Mouse (Mus musculus) Muller cell, postnatal 12 days (primary cell): ENCODE data around the gene Tmem150b.

ENCODE experiments used
- DNase-seq: peaks from one replicate; pipeline ENCODE4 v3.0.0-alpha.2; 2015; ENCODE audit errors: inconsistent ontology term

The Tmem150b gene

GRCm38 (mm10) chr7:4725169-4725568, at the start of gene Tmem150b:
Tmem150b (minus strand) TSS chr7:4725249.
- no peak for DNase-seq

- no peak for DNase-seq
Observed at GRCm38 (mm10) chr7:4771202-4771601, 46.2 kb upstream of the Tmem150b start, which contains the start of gene Fam71e2. Fam71e2 (minus strand) TSS chr7:4771302.

- DNase-seq: no peak
Observed at GRCm38 (mm10) chr7:4764946-4765710, 40.1 kb upstream of the Tmem150b start.

GRCm38 (mm10) chr7:4759670-4760069, 34.6 kb upstream of the Tmem150b start:
- no peak for DNase-seq

- DNase-seq: peak; percentile 95
Observed at GRCm38 (mm10) chr7:4752821-4753570, 27.9 kb upstream of the Tmem150b start, which contains the start of gene Cox6b2. Cox6b2 (minus strand) TSS chr7:4753094.

- peak; percentile 88 for DNase-seq
Observed at GRCm38 (mm10) chr7:4751971-4752820, 27.1 kb upstream of the Tmem150b start.

GRCm38 (mm10) chr7:4749169-4749568, 24.1 kb upstream of the Tmem150b start:
- no peak for DNase-seq

GRCm38 (mm10) chr7:4748321-4748720, 23.3 kb upstream of the Tmem150b start:
- no peak for DNase-seq

GRCm38 (mm10) chr7:4747156-4747899, 22.3 kb upstream of the Tmem150b start:
- no peak for DNase-seq

- no peak for DNase-seq
Observed at GRCm38 (mm10) chr7:4746326-4746980, 21.4 kb upstream of the Tmem150b start.

- DNase-seq: no peak
Observed at GRCm38 (mm10) chr7:4744886-4745285, 19.8 kb upstream of the Tmem150b start.

- DNase-seq: no peak
Observed at GRCm38 (mm10) chr7:4743354-4743753, 18.3 kb upstream of the Tmem150b start.

GRCm38 (mm10) chr7:4742482-4742819, 17.4 kb upstream of the Tmem150b start:
- DNase-seq: no peak

GRCm38 (mm10) chr7:4741672-4742481, 16.8 kb upstream of the Tmem150b start:
- no peak for DNase-seq

- peak; percentile 72 for DNase-seq
Observed at GRCm38 (mm10) chr7:4741151-4741550, 16.1 kb upstream of the Tmem150b start.

GRCm38 (mm10) chr7:4740309-4740727, 15.3 kb upstream of the Tmem150b start:
- no peak for DNase-seq

GRCm38 (mm10) chr7:4739544-4740275, 14.7 kb upstream of the Tmem150b start, which contains the start of gene Kmt5c:
Kmt5c (plus strand) TSS chr7:4740115.
- DNase-seq: peak; percentile 100

- DNase-seq: no peak
Observed at GRCm38 (mm10) chr7:4739041-4739543, 14.0 kb upstream of the Tmem150b start.

GRCm38 (mm10) chr7:4732968-4733392, 7.9 kb upstream of the Tmem150b start:
- no peak for DNase-seq
